Mouse (Mus musculus) thymus, postnatal 0 days (tissue): ENCODE measurements at regions not wholly inside any gene's neighbourhood (a gene's known extent, or its start where the extent isn't known, plus 50 kb on each side); places are given as distances from the start of the nearest gene placed in this dataset.

Experiments used
- DNase-seq: peaks from one replicate; pipeline ENCODE4 v3.0.0-alpha.2; 2015; ENCODE audit warnings: low spot score

DNA sequence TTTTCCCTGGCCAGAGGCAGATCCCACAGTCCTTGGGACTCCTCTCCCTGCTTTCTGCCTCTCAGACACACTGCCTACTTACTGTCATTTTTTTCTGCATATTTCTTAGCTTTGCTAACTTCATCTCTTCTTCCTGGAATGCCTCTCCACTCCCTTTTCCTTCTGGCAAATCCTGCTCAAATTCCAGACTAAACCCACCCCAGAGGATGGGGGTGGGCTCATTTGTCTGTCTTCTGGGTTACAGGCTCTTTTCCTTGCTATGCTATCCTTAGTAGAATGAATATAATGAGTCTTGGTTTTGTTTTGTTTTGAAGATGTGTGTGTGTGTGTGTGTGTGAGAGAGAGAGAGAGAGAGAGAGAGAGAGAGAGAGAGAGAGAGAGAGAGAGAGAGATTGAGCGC, 51.9 kb upstream of the Klf9 start:
- no peak for DNase-seq

GRCm38 (mm10) chr19:23089761-23090514, 51.1 kb upstream of the Klf9 start:
- DNase-seq: no peak
